Mouse (Mus musculus) intestine, embryonic 16.5 days (tissue): ENCODE data around the gene Pde4dip. TPM values are rescaled to one million over a fixed set of nuclear protein-coding genes. Genes with fewer than 3 reads are reported as not detected.

ENCODE experiments used
- ATAC-seq: fragments of 200-750 bp; cut with Nextera tagmentation; 2 replicates; pipeline ENCODE4 v1.8.0; 2017; ENCODE audit warnings: moderate TSS enrichment, moderate library complexity
- H3K27ac ChIP-seq: fragments of 300-500 bp; sonication (generic); 2 replicates; pipeline ENCODE4 v1.5.1; 2014; ENCODE audit warnings: mild to moderate bottlenecking, low read length
- H3K27me3 ChIP-seq: fragments of 300-500 bp; sonication (generic); replicated peaks from 2 replicates; pipeline ENCODE4 v1.6.1; 2014; ENCODE audit warnings: low read length, control low read depth, mixed read lengths; ENCODE audit not compliant: control insufficient read depth, insufficient read depth
- H3K36me3 ChIP-seq: fragments of 300-500 bp; sonication (generic); 2 replicates; pipeline ENCODE4 v1.6.1; 2014; ENCODE audit warnings: low read length, control low read depth; ENCODE audit not compliant: control insufficient read depth, insufficient read depth
- H3K4me1 ChIP-seq: fragments of 300-500 bp; sonication (generic); 2 replicates; pipeline ENCODE4 v1.6.1; 2014; ENCODE audit warnings: low read length, control low read depth, mixed read lengths; ENCODE audit not compliant: control insufficient read depth, insufficient read depth
- H3K4me2 ChIP-seq: fragments of 300-500 bp; sonication (generic); 2 replicates; pipeline ENCODE4 v1.6.1; 2014; ENCODE audit warnings: low read depth, low read length, control low read depth
- H3K4me3 ChIP-seq: fragments of 300-500 bp; sonication (generic); 2 replicates; pipeline ENCODE4 v1.5.1; 2014; ENCODE audit warnings: mild to moderate bottlenecking, low read length
- H3K9ac ChIP-seq: fragments of 300-500 bp; sonication (generic); 2 replicates; pipeline ENCODE4 v1.6.1; 2014; ENCODE audit warnings: low read depth, low read length
- H3K9me3 ChIP-seq: fragments of 300-500 bp; sonication (generic); 2 replicates; pipeline ENCODE4 v1.6.1; 2016; ENCODE audit warnings: low read length, control low read depth; ENCODE audit not compliant: control insufficient read depth
- WGBS: fragments of 180-500 bp; shearing (Covaris S2); extraction: QIAGEN DNeasy Blood & Tissue Kit; methylation state at CpG from one replicate; pipeline ENCODE4 v1.1.7; 2014; 5-methylcytosine and 5-hydroxymethylcytosine counted together
- polyA plus RNA-seq: library from polyadenylated mRNA; unstranded; fragments of >200 nt; fragmentation: Nextera tagmentation; extraction: Ambion mirVana; gene quantifications from 2 replicates; pipeline ENCODE4 v1.2.1, GENCODE M21; 2015

Pde4dip gene
- polyA plus RNA-seq, 1 experiment from 2014 or later, result 20.2 TPM

GRCm38 (mm10) chr3:97666154-97666553 is 222.4 kb downstream of the Pde4dip start:
- Histone ChIP-seq H3K36me3 (peaks cover 8% of the 10 kb centered on the region), H3K9ac (no peak overlapping the region), H3K4me2 (no peak overlapping the region), H3K27ac (no peak overlapping the region), H3K9me3 (no peaks in the 10 kb centered on the region), H3K4me3 (no peak overlapping the region), H3K4me1 (no peaks in the 10 kb centered on the region), H3K27me3 (no peaks in the 10 kb centered on the region)
- ATAC-seq, result no peak
- WGBS, result 56% methylated on average over 8 of the region's 8 CpGs

- Histone ChIP-seq H3K36me3 (peaks cover 8% of the 10 kb centered on the region), H3K4me1 (no peaks in the 10 kb centered on the region), H3K27me3 (no peaks in the 10 kb centered on the region), H3K4me3 (no peak overlapping the region), H3K4me2 (no peak overlapping the region), H3K9ac (no peak overlapping the region), H3K9me3 (no peaks in the 10 kb centered on the region), H3K27ac (no peak overlapping the region)
- 0 out of 2 replicates have a peak, but pooled peaks have one; percentile 13 for ATAC-seq
- WGBS, result 62% methylated on average over 9 of the region's 9 CpGs
These were observed 223.0 kb downstream of the Pde4dip start for GRCm38 (mm10) chr3:97665525-97665924.

- Histone ChIP-seq H3K9me3 (no peaks in the 10 kb centered on the region), H3K4me1 (peaks cover 16% of the 10 kb centered on the region), H3K27ac (no peak overlapping the region), H3K4me3 (no peak overlapping the region), H3K27me3 (no peaks in the 10 kb centered on the region), H3K4me2 (no peak overlapping the region), H3K36me3 (peaks cover 5% of the 10 kb centered on the region; the same call in 1 of the 2 replicates), H3K9ac (peak overlapping the region; percentile 30)
- no peak for ATAC-seq
- whole genome bisulfite sequencing, result 48% methylated on average over 8 of the region's 8 CpGs
These were observed 227.3 kb downstream of the Pde4dip start for GRCm38 (mm10) chr3:97661206-97661605.

- Histone ChIP-seq H3K4me2 (peak overlapping the region; percentile 80; the same call in 1 of the 2 replicates), H3K9me3 (peaks cover 2% of the 10 kb centered on the region; the same call in 1 of the 2 replicates), H3K9ac (no peak overlapping the region), H3K4me3 (peak overlapping the region; percentile 92; the same call in 1 of the 2 replicates), H3K27me3 (no peaks in the 10 kb centered on the region), H3K27ac (no peak overlapping the region), H3K36me3 (peaks cover 5% of the 10 kb centered on the region; the same call in 1 of the 2 replicates), H3K4me1 (peaks cover 16% of the 10 kb centered on the region)
- no peak for ATAC-seq
- 83% methylated on average over 7 of the region's 7 CpGs for WGBS
These were observed 228.8 kb downstream of the Pde4dip start for GRCm38 (mm10) chr3:97659746-97660145.

- H3K4me1 ChIP-seq, result peaks cover 16% of the 10 kb centered on the region
- no peaks in the 10 kb centered on the region for H3K27me3 ChIP-seq
- peaks cover 4% of the 10 kb centered on the region; the same call in 1 of the 2 replicates for H3K9me3 ChIP-seq
- WGBS, result under 1% methylated on average over 50 of the region's 50 CpGs
- peak overlapping the region; percentile 83 for H3K9ac ChIP-seq
- H3K4me2 ChIP-seq, result peak overlapping the region; percentile 80
- H3K27ac ChIP-seq, result peak overlapping the region; percentile 50; the same call in 1 of the 2 replicates
- ATAC-seq, result peak; percentile 84
- H3K4me3 ChIP-seq, result peak overlapping the region; percentile 92
- H3K36me3 ChIP-seq, result peaks cover 5% of the 10 kb centered on the region; the same call in 1 of the 2 replicates
These were observed 229.9 kb downstream of the Pde4dip start for GRCm38 (mm10) chr3:97658426-97659193.

- peak within 1 kb of the TSS; percentile 80 for H3K4me2 ChIP-seq
- WGBS, result 2% methylated on average over 51 of the region's 51 CpGs
- ATAC-seq, result peak; percentile 96
- H3K36me3 ChIP-seq, result peaks cover 5% of the 10 kb centered on the region; the same call in 1 of the 2 replicates
- peak within 1 kb of the TSS; percentile 83 for H3K9ac ChIP-seq
- H3K9me3 ChIP-seq, result peaks cover 4% of the 10 kb centered on the region; the same call in 1 of the 2 replicates
- H3K27ac ChIP-seq, result peak within 1 kb of the TSS; percentile 50; the same call in 1 of the 2 replicates
- H3K4me1 ChIP-seq, result peaks cover 16% of the 10 kb centered on the region
- H3K27me3 ChIP-seq, result no peaks in the 10 kb centered on the region
- peak within 1 kb of the TSS; percentile 92 for H3K4me3 ChIP-seq
These were observed 230.7 kb downstream of the Pde4dip start, which contains the start of gene Prkab2 for GRCm38 (mm10) chr3:97657655-97658411. TSS of gene Prkab2 (plus strand) at chr3:97658193.

- H3K9ac ChIP-seq, result no peak overlapping the region
- whole genome bisulfite sequencing, result 83% methylated on average over 8 of the region's 8 CpGs
- ATAC-seq, result no peak
These were observed 233.6 kb downstream of the Pde4dip start for GRCm38 (mm10) chr3:97654901-97655300.

GRCm38 (mm10) chr3:97653781-97654180 is 234.7 kb downstream of the Pde4dip start:
- no peak overlapping the region for H3K4me3 ChIP-seq
- H3K27me3 ChIP-seq, result no peaks in the 10 kb centered on the region
- peaks cover 5% of the 10 kb centered on the region for H3K4me1 ChIP-seq
- peaks cover 4% of the 10 kb centered on the region; the same call in 1 of the 2 replicates for H3K9me3 ChIP-seq
- H3K36me3 ChIP-seq, result no peaks in the 10 kb centered on the region
- H3K9ac ChIP-seq, result no peak overlapping the region
- H3K4me2 ChIP-seq, result no peak overlapping the region
- WGBS, result 94% methylated on average over 5 of the region's 5 CpGs
- ATAC-seq, result no peak
- no peak overlapping the region for H3K27ac ChIP-seq

More at GRCm38 (mm10) chr3:97654901-97655300, 233.6 kb downstream of the Pde4dip start:
- Histone ChIP-seq H3K4me1 (peaks cover 16% of the 10 kb centered on the region), H3K36me3 (no peaks in the 10 kb centered on the region), H3K4me2 (no peak overlapping the region), H3K4me3 (no peak overlapping the region), H3K9me3 (peaks cover 4% of the 10 kb centered on the region; the same call in 1 of the 2 replicates), H3K27ac (no peak overlapping the region), H3K27me3 (no peaks in the 10 kb centered on the region)

- 78% methylated on average over 10 of the region's 10 CpGs for WGBS
- no peaks in the 10 kb centered on the region for H3K4me1 ChIP-seq
- H3K9me3 ChIP-seq, result peaks cover 4% of the 10 kb centered on the region; the same call in 1 of the 2 replicates
- ATAC-seq, result no peak
- no peak overlapping the region for H3K4me3 ChIP-seq
- H3K9ac ChIP-seq, result no peak overlapping the region
- H3K4me2 ChIP-seq, result no peak overlapping the region
- H3K27ac ChIP-seq, result no peak overlapping the region
- no peaks in the 10 kb centered on the region for H3K27me3 ChIP-seq
- no peaks in the 10 kb centered on the region for H3K36me3 ChIP-seq
These were observed 236.9 kb downstream of the Pde4dip start for GRCm38 (mm10) chr3:97651604-97652003.
